Mouse (Mus musculus) myocyte (in vitro differentiated cells): ENCODE data around the gene Arhgap10.

Experiments
- CEBPB ChIP-seq: IDR thresholded peaks from 2 replicates; pipeline ENCODE4 v1.6.1; 2011; ENCODE audit warnings: mild to moderate bottlenecking, moderate library complexity; ENCODE audit not compliant: poor library complexity, insufficient read depth, severe bottlenecking
- E2F4 ChIP-seq: IDR thresholded peaks from one replicate; pipeline ENCODE4 v1.6.1; 2011; ENCODE audit warnings: mild to moderate bottlenecking, control low read depth, moderate library complexity; ENCODE audit not compliant: insufficient read depth
- MAX ChIP-seq: IDR thresholded peaks from one replicate; pipeline ENCODE4 v1.6.1; 2011; ENCODE audit warnings: low read depth, mild to moderate bottlenecking, control low read depth
- MYOD1 ChIP-seq, 3 experiments: IDR thresholded peaks; one replicate each; pipeline ENCODE4 v1.6.1; 2011; ENCODE audit warnings: control low read depth in 2 of 3, low read depth in 2 of 3, mild to moderate bottlenecking in 2 of 3, moderate library complexity in 1 of 3; ENCODE audit not compliant: insufficient read length in 2 of 3, control insufficient read depth in 1 of 3
- MYOG ChIP-seq, 3 experiments: IDR thresholded peaks; one replicate each; pipeline ENCODE4 v1.6.1; 2011; ENCODE audit warnings: control low read depth in 2 of 3, low read depth in 2 of 3, mild to moderate bottlenecking in 2 of 3; ENCODE audit not compliant: insufficient read length in 2 of 3, control insufficient read depth in 1 of 3, insufficient read depth in 1 of 3
- POLR2A ChIP-seq: IDR thresholded peaks from one replicate; pipeline ENCODE4 v1.6.1; 2011; ENCODE audit warnings: low read depth, mild to moderate bottlenecking, control low read depth, moderate library complexity; ENCODE audit not compliant: insufficient read length
- POLR2AphosphoS2 ChIP-seq: IDR thresholded peaks from one replicate; pipeline ENCODE4 v1.6.1; 2011; ENCODE audit warnings: low read depth, control low read depth; ENCODE audit not compliant: insufficient read length
- REST ChIP-seq: IDR thresholded peaks from one replicate; pipeline ENCODE4 v1.6.1; 2011; ENCODE audit warnings: mild to moderate bottlenecking, control low read depth, moderate library complexity; ENCODE audit not compliant: insufficient read depth, insufficient read length
- SRF ChIP-seq: IDR thresholded peaks from one replicate; pipeline ENCODE4 v1.6.1; 2011; ENCODE audit warnings: low read depth; ENCODE audit not compliant: control insufficient read depth, insufficient read length
- TCF12 ChIP-seq: IDR thresholded peaks from one replicate; pipeline ENCODE4 v1.6.1; 2011; ENCODE audit warnings: mild to moderate bottlenecking, control low read depth; ENCODE audit not compliant: poor library complexity, insufficient read depth, severe bottlenecking
- TCF3 ChIP-seq: IDR thresholded peaks from one replicate; pipeline ENCODE4 v1.6.1; 2011; ENCODE audit warnings: low read depth, control low read depth; ENCODE audit not compliant: insufficient read length
- USF1 ChIP-seq: IDR thresholded peaks from one replicate; pipeline ENCODE4 v1.6.1; 2011; ENCODE audit warnings: low read depth, mild to moderate bottlenecking, control low read depth, moderate library complexity

- TF ChIP-seq REST: no peak
- TF ChIP-seq MYOD1 (IDR thresholded peaks at IDR 0.05; ENCODE audit: control insufficient read depth in 1 of 3, insufficient read length in 2 of 3, low read depth in 2 of 3): no peak
- no peak for TF ChIP-seq POLR2A
- TF ChIP-seq POLR2AphosphoS2: no peak
- TF ChIP-seq USF1: no peak
- TF ChIP-seq SRF: no peak
- no peak for TF ChIP-seq CEBPB
- TF ChIP-seq MYOG (IDR thresholded peaks at IDR 0.05; ENCODE audit: control insufficient read depth in 1 of 3, insufficient read depth in 1 of 3, insufficient read length in 2 of 3, low read depth in 2 of 3): no peak
- no peak for TF ChIP-seq MAX
- no peak for TF ChIP-seq E2F4
- TF ChIP-seq TCF3: no peak
- TF ChIP-seq TCF12: no peak
Observed at GRCm38 (mm10) chr8:77494376-77495328, 23.1 kb downstream of the Arhgap10 start.
